Mouse (Mus musculus): ENCODE results near the gene Cdkn3.

GRCm38 (mm10) chr14:46718483-46718922, 41.8 kb upstream of the Cdkn3 start:
- no peak for TF ChIP-seq CTCF (IDR thresholded peaks at IDR 0.05)
- TF ChIP-seq EP300 (IDR thresholded peaks at IDR 0.05; ENCODE audit: insufficient read depth, low read depth, low read length) = no peak
- TF ChIP-seq POLR2A (IDR thresholded peaks at IDR 0.05; ENCODE audit: insufficient read depth, low read depth, low read length) = no peak
